Mouse (Mus musculus) right cerebral cortex, postnatal 10 days (tissue): ENCODE measurements around the gene Npcd.

Experiments
- DNase-seq, 2 experiments: peaks; one replicate each; pipeline ENCODE4 v3.0.0; 2021; ENCODE audit warnings: low spot score in 2 of 2

Npcd gene

GRCm38 (mm10) chr15:79834130-79834880 is at the start of gene Npcd, which contains the start of gene Cbx6:
Npcd (minus strand) TSS chr15:79834237.
Cbx6 (minus strand) TSS chr15:79834688.
- peak; percentile 99 for DNase-seq

GRCm38 (mm10) chr15:79883352-79883822 is 49.4 kb upstream of the Npcd start:
- DNase-seq = peak; percentile 95 to 96

DNA sequence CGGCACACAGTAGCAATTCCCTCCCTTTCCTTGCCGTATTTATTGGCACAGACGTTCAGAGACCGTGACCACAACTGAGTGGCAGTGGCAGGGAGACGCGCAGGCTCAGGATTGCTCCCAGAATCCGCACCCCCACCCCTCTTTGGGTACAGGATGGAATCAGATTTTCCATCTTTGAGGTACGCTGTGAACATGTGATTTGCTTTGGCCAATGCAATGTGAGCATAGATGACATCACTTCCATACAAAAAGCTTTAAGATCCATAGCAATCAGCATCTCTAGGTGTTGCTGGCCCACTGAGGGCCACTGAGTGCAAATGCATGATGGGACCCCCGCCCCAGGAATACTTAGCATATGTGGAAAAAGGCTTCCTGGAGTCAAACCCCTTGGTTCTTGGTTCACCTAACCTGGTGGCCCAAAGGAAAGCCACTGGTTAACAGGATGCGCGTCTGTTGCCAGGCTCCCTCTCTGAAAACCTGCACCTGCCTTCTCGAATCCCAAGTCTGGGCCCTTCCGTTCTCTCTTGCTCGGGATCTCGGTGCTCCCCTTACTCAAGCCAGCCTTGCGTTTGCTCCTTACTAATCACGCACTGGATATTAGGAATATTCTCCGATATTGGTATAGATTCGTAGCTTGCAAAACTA is 48.7 kb upstream of the Npcd start:
- peak; percentile 86 to 91 for DNase-seq

- DNase-seq = peak; percentile 33 to 38
These were observed 46.4 kb upstream of the Npcd start for GRCm38 (mm10) chr15:79880477-79880876.

DNA sequence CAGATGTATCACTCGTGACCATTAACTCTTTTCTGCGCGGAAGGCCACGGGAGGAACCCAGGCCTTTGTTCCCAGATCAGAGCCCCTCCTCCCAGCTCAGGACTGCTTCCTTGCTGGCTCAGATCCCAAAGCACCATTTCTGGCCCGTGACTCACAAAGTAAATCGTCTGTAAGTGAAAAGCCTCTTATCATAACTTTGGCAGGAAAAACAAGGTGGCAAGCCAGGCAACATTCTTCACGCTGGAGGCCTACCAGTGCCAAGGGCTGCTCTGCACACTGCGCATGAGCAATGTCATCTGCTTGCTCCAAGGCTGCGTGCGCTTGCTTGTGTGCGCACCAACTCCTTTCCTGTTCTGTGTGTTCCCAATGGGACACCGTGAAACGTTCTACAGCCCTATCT is 45.3 kb upstream of the Npcd start:
- peak; percentile 82 to 88 for DNase-seq

GRCm38 (mm10) chr15:79878725-79879136 is 44.7 kb upstream of the Npcd start:
- no peak for DNase-seq

- DNase-seq = no peak
These were observed 41.4 kb upstream of the Npcd start for GRCm38 (mm10) chr15:79875261-79875995.

DNA sequence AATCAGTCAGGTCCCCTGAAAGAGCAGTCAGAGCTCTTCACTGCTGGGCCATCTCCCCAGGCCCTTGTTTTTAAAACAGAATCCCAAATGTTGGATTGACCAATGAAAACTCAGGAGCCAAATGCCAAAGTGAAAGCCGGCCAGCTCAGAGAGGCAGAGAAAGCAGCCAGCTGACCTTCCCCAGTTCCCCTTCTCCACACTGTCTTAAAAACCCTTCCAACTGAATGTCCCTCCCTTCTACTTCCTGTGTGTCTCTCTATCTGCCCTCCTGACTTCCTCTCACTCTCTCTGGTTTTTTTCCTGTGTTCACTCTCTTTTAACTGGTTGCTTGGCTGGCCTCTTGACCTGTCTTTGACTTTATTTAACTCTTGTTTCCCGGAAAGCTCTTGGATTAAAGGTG is 40.0 kb upstream of the Npcd start:
- no peak for DNase-seq

DNA sequence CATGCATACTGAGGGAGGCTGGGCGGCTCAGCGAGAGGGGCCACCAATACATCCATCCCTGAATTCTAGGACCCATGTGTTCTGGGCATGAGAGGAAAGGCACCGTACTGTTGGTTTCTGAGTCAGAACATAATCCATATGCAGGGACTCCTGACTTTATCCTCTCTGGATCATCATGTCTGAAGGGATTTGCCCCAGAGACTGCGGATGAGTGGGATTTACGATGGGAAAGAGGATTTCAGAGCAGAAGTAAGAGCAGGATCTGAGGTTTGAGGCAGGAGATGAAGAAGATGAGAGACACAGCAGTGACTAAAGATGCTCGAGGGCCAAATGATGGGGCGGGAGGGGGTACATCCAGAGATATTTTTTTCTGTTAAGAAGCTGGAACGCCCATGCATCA is 39.5 kb upstream of the Npcd start:
- no peak for DNase-seq

GRCm38 (mm10) chr15:79867260-79868002 is 33.4 kb upstream of the Npcd start:
- no peak for DNase-seq

DNA sequence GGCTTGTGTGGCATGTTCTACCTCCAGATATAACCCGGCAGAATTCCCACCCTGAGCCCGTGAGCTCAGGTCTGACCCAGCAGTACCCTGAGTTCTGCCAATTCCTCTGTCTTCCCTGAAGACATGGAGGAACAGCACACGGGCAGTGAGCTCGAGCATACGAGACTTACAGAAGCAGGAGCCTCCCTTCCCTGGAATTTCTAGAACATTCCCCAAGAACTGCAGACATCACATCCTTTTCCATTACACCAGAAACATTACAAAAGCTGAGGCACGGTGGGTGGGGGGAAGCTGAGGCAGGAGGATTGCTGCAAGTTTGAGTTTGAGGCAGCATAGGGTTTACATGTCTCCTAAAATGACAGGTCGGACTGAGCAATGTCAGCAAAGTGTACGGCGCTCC is 25.8 kb upstream of the Npcd start:
- DNase-seq = no peak

DNA sequence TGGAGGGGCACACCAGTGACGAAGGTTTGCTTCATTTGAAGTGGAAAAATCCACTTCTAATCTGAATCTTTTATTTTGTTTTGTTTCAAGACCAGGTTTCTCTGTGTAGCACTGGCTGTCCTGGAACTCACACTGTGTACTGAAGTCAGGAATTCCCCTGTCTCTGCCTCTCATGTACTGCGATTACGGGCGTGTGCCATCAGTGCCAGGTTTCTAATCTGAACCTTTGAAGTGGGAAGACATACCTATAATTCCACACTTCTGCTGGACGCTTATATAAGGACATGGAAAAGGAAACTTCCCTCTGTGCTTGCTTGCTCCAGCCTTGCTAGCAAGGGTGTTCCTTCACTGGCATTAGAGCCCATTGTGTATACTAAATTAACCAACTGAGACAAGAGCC is 24.9 kb upstream of the Npcd start:
- DNase-seq = no peak

DNA sequence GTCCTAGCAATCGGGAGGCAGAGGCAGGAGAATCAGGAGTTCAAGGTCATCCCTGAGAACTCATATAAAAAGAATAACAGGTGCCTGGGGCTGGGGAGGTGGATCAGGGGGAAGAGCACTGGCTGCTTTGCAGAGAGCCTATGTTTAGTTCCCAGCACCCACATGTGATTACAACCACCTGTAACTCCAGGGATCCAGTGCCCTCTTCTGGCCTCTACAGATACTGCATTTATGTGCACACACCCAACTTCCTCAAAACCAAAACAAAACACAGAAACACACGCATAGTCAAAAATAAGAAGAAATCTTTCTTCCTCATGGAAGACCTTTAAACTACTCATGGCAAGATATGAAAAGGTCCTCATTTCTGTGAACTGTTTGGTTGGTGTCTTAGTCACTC is 16.1 kb upstream of the Npcd start:
- DNase-seq = no peak

DNA sequence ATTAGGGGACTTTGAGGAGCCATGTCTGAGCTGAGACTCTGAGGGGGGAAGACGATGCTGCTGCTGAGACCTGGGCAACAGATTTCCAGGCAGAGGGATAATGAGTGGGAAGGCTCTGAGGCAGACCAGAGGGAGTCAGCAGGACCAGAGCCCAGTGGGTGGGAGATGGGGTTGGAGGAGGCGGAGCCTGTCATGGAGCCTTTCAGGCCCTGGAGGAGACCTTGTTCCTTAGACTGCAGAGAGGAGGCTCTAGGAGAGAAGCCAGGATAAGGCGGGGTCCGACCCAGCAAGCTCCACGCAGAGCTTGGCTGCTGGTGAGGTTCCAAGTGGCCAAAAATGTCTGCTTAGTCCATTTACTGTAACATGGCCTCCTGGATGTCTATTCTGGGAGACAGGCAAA is 13.1 kb upstream of the Npcd start:
- peak; percentile 53 to 56 for DNase-seq

GRCm38 (mm10) chr15:79845986-79846385 is 11.9 kb upstream of the Npcd start:
- DNase-seq = no peak

DNA sequence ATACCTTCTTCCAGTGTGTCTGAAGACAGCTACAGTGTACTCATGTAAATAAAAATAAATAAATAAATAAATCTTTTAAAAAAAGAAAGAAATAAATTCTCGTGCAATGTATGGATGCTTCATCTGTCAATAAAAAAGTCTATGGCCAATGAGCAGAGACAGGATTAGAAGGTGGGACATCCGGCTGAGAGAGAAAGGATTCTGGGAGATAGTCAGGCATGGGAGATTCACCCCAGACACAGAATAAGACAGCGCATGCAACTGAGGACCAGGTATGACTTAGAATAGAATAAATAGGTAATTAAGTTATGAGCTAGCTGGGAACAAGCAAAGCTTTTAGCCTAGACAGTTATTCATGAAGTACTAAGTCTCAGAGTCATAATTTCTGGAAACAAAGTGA is 8.9 kb upstream of the Npcd start:
- DNase-seq = no peak

- DNase-seq = no peak
These were observed 6.2 kb upstream of the Npcd start for GRCm38 (mm10) chr15:79840281-79840680.

- no peak for DNase-seq
These were observed 834 bp upstream of the Npcd start for GRCm38 (mm10) chr15:79834881-79835260.

DNA sequence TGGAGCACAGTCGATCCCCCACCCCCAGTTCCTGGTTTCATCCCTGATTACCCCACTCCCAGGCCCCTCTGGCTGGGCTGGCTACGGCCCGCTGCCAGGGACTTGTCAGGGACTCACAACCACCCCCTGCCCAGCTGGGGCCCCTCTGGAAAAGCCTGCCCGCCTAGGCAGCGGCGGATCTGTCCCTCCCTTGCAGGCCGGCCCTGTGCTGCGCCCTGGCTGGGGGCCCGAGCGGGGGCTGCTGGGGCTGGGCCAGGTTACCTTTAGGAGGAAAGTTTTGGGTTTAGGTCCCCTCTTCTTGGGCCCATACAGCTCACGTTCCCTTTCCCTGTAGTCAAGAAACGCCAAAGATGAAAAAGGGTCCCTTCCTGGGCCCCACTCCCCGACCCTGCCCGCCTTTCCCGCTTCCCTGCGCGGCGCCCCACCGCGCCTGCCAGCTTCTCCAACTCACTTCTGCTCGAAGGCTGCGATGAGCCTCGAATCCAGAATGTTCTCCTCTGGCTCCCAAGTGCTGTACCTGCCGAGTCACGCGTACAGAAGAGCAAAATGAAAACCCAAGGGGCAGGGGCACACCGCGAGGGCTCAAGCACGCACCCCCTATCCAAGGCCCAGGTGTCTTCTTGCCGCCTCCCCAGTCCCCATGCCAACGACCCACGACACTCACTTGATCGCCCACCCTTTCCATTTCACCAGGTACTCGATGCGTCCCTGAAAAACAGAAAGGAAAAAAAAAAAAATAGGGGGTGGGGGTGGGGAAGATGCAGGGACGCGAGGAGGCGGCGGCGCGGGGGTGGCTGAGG is 586 bp downstream of the Npcd start:
- peak; percentile 66 to 72 for DNase-seq

DNA sequence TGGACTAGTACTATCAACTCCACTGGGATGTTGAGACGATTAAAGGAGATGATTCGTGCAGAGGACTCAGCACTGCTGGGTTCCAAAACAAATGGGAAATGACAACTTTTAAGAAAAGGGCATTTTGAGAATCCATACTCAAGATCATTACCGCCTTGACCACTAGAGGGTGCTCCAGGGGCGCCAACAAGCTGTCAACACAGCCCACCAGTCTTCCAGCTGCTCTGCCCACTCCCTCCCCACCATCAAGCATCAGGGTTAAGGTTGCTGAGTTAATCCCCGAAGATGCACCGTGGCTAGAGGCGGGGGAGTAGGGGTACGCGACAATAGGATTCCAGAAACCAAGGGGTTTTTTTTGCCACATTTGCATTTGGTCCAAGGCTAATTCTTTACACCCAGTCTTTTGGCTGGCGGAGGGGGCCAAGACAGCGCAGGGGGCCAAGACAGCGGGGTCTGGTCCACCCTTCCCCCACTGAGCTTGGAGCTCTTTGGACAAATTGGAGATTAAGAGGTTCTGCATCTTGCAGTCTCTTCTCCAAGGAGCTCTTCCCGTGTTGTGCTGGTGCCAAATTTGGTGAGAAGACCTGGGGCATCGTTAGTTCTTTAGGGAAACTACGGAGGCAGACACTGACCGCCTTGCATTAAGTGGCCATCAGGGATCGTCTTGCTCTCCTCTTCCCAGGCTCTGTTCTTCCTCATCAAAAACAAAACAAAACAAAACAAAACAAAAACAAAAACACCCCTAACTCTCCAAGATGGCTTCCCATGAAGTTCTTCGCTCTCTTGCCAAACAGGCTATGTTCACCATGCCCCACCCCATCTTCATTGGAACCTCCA is 1.8 kb downstream of the Npcd start:
- peak; percentile 87 to 88 for DNase-seq
